Mouse (Mus musculus) liver, adult (tissue): ENCODE measurements around the gene Taok3.

ENCODE experiments used
- GATA4 ChIP-seq: IDR thresholded peaks from 2 replicates; pipeline ENCODE4 v1.6.1; 2014; ENCODE audit warnings: mild to moderate bottlenecking, low read length; ENCODE audit not compliant: insufficient replicate concordance

Gene Taok3

DNA sequence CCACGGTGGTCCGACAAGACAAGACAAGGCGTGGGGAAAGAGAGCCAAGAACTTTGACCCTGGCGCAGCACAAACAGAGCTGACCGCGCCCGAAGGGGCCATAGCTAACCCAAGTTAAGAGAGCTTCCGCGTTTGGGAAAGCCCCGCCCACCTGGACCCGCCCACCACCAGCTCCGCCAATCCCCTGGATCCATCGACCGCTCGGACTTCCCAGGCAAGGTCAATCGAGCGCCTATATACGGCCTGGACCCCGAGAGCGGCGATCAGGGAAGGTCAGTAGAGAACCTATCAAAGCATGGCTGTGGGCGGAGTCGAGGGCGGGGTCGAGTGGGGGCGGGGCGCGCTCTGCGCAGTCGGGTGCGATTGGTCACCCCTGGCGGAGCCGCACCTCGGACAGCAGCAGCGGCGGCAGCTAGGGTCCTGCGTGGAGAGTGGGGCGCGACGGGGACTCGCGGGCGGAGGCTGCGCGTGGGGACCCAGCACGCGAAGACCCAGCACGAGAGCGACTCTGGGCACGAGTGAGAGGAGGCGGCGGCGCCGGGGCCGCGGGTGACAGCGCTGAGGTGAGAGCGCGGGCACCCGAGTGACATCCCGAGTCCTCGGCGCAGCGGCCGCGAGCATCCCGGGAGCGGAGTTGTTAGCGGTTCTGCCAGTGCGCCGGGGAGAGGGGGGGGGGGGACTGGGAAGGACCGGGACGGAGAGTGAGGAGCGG, at the start of gene Taok3:
Gene Taok3, plus strand, starts transcription at position 353 of the 712 bp plus-strand sequence.
- TF ChIP-seq GATA4 = no peak; the same call in 1 of the 2 replicates

- no peak for TF ChIP-seq GATA4
Measured at GRCm38 (mm10) chr5:117087718-117088117, 32.2 kb upstream of the Taok3 start.

- no peak for TF ChIP-seq GATA4
Measured at GRCm38 (mm10) chr5:117089147-117089546, 30.8 kb upstream of the Taok3 start.

DNA sequence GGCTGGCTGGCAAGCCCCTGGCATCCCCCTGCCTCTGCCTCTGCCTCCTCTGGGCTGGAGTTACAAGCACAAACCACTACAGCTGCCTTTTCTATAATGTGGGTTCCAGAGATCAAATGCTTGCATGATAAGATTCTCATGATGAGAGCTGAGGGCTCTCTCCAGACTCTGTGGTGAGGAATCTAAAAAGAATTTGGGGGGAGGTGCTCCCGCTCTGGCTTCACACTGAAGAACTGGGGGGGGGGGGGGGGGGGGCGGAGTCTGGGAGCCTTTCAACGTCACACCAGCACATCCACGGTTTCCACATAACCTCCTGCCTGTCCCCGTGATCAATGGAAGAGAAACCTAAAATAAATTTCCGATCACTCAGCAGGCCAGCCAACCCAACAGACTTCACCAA, 30.1 kb upstream of the Taok3 start:
- TF ChIP-seq GATA4 = no peak

GRCm38 (mm10) chr5:117094431-117094830, 25.5 kb upstream of the Taok3 start:
- TF ChIP-seq GATA4 = no peak

DNA sequence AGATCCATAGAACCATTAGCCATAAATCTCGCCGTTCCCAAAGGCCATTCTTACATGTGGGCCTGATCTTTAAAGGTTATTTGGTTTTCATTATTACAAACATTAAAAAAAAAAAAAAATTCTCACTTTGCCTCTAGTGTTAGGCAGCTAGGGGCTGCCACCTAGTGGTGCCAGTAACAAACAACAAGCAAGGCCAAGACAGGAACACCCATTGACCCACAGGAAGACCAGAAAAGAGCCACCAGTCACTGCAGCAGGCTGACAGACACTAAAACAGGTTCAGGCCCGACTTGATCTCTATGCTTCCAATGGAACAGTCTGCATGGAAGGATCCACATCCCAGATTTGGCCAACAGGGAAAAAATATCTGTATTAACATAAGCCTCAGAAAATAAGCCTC, 23.2 kb upstream of the Taok3 start:
- TF ChIP-seq GATA4 = no peak

DNA sequence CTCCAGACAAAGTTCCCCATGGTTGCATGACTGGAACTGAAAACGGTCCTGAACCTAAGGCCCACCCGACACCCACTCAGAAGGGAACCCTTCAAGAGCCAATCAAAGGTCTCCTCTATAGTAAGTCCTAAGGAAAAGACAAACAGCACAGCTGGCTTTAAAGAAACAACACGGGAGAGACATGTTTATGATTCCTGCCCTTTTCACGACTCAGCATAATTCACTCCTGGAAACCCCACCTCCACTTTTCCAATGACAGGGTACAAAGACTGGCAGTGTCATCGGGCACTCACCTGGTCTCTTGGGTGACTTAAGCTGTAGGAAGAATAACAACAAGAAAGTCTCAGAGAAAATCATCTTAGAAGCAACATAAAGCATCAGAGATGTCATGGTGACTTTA, 20.9 kb upstream of the Taok3 start:
- TF ChIP-seq GATA4 = no peak

- TF ChIP-seq GATA4 = no peak
Measured at GRCm38 (mm10) chr5:117099742-117100141, 20.2 kb upstream of the Taok3 start.

DNA sequence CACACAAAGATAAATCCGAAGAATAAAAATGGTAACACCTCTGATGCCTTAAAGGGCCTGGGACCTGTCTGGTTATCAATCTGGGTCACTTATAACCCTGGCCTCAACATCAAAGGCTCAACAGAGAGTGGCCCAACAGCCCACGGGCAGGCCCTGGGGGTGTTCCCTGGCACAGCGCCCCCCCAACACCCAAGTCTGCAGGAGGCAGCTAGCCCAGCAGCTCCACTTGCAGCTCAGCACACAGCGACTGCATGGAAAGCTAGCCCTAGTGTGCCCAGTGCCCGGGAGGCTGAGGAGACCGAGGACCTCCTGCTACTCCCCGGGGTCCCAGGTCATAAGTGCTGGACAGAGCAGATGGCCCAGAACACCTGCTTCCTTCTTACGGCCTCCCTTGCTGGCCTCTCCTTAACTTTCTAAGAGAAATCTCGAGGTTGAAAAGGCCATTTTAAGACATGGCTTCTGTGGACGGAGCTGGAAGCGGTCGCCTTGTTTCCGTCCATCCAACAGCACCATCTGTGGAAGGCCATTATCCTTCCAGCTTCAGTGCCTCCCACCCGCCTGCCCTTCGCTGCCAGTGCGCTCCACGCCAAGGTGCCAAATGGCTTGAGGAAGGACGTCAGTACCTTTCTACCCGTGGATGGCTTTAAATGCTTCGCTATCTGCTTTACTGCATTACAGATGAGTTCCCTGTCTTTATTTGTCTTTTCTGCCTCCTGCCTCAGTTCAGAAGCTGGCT, 16.6 kb upstream of the Taok3 start:
- TF ChIP-seq GATA4 = no peak

GRCm38 (mm10) chr5:117104329-117104728, 15.6 kb upstream of the Taok3 start:
- TF ChIP-seq GATA4 = no peak

GRCm38 (mm10) chr5:117105761-117106160, 14.2 kb upstream of the Taok3 start:
- no peak for TF ChIP-seq GATA4

DNA sequence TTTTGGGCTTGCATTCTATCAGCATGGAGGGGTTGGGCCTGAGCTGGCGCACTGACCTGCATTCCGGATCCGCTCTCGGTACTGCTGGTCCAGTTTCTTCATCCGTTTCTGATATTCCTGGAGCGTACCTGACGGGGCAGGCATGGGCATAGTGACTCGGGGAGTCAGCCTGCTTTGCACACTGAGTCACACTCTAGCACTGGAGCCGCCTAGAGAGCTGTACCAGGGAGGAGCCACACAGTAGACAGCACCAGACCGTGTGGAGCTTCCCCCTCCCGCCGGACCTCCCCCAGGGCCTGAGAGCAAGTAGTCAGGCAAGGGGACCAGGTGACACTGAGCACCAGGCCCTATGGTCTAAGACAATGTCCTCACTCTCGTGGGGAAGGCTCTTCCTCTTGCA, 11.6 kb upstream of the Taok3 start:
- TF ChIP-seq GATA4 = no peak

DNA sequence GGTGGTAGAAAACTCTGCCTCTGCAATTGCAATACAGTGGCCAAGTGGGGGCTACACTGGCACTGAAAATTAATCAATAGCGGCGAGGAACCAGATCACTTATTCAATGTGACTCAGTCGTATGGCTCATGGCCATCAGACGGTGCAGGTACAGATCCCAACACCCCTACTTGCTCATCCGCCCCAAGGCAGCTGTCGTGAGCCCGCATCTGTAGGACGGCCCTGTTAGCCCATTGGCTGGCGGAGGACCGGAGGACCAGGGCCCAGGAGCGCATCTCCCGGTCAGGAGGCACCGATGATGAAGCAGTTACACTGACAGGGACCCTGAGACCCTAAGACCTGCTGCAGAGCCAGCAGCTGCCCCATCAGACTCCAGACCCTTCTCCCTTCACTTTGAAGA, 11.2 kb upstream of the Taok3 start:
- TF ChIP-seq GATA4 = no peak

- TF ChIP-seq GATA4 = no peak
Measured at GRCm38 (mm10) chr5:117109522-117109921, 10.4 kb upstream of the Taok3 start.

- no peak for TF ChIP-seq GATA4
Measured at GRCm38 (mm10) chr5:117111064-117111773, 8.7 kb upstream of the Taok3 start.

GRCm38 (mm10) chr5:117111774-117112112, 8.2 kb upstream of the Taok3 start:
- TF ChIP-seq GATA4 = no peak
